Mouse (Mus musculus) brain, embryonic 14.5 days (tissue): ENCODE data around the gene Clec16a.

Experiments used
- CTCF ChIP-seq: fragments of 200-500 bp; IDR thresholded peaks from 2 replicates; pipeline ENCODE4 v1.5.1; 2012; ENCODE audit warnings: inconsistent platforms, mild to moderate bottlenecking, moderate library complexity, borderline replicate concordance; ENCODE audit not compliant: insufficient read depth, insufficient read length; ENCODE audit errors: extremely low read depth
- POLR2A ChIP-seq: fragments of 200-500 bp; IDR thresholded peaks from 2 replicates; pipeline ENCODE4 v1.6.1; 2012; ENCODE audit warnings: mild to moderate bottlenecking, inconsistent platforms, borderline replicate concordance; ENCODE audit not compliant: poor library complexity, insufficient read depth, insufficient read length, severe bottlenecking; ENCODE audit errors: extremely low read depth

DNA sequence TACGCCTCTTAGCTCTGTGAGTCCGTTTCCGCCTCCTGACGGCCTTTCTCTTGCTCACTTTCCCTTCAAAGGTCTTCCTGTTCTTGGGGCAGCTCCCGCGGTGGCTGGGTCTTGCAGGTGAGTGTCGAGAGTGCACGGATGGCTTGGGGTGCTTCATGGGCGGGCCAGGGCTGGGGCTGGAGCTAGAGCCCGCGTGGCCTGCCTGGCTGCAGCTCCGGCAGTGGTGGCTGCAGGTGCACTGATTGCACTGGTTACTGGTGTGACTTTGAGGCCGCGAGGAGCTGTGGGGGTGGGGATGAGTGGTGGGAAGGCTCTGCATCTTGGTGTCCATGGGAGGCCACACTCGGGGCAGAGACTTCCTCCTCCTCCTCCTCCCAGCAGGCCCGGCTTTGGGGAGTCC lies 243.1 kb downstream of the Clec16a start, which contains the start of gene Tnp2:
- TF ChIP-seq CTCF (no peak), POLR2A (no peak)
